Mouse (Mus musculus): Measurements from ENCODE around the gene Patl2. TPM values are rescaled to one million over a fixed set of nuclear protein-coding genes. Genes with fewer than 3 reads are reported as not detected.
A peak's percentile ranks its signal among the peaks of the same experiment; 100 is the strongest.

The Patl2 gene
- polyA plus RNA-seq, 1 experiment from 2014 or later = not detected

- Histone ChIP-seq H3K9ac (replicated peaks; ENCODE audit: low read depth) (no peak overlapping the region), H3K36me3 (ENCODE audit: insufficient read depth, low read length) (no peaks in the 10 kb centered on the region; the same call in 1 of the 2 replicates), H3K27me3 (replicated peaks; ENCODE audit: insufficient read depth, low read length) (no peaks in the 10 kb centered on the region), H3K4me2 (replicated peaks; ENCODE audit: low read depth, low read length) (no peak overlapping the region), H3K4me3 (ENCODE audit: low read depth, low read length) (no peak overlapping the region), H3K9me3 (ENCODE audit: low read length) (no peaks in the 10 kb centered on the region), H3K27ac (ENCODE audit: low read length) (no peak overlapping the region), H3K4me1 (ENCODE audit: insufficient read depth, low read depth, low read length) (no peaks in the 10 kb centered on the region; the same call in 1 of the 2 replicates)
- no peak for DNase-seq (ENCODE audit: low spot score)
- ATAC-seq = no peak
- WGBS = 81% methylated on average over 3 of the region's 3 CpGs
- TF ChIP-seq CTCF (IDR thresholded peaks at IDR 0.05) (no peak), EP300 (IDR thresholded peaks at IDR 0.05) (no peak)
Observed at GRCm38 (mm10) chr2:122149716-122150115, 36.3 kb downstream of the Patl2 start.

- no peaks in the 10 kb centered on the region for H3K27me3 ChIP-seq (replicated peaks; ENCODE audit: insufficient read depth, low read length)
- no peaks in the 10 kb centered on the region for H3K9me3 ChIP-seq (ENCODE audit: low read length)
- H3K27ac ChIP-seq (ENCODE audit: low read length) = no peak overlapping the region
- TF ChIP-seq CTCF (IDR thresholded peaks at IDR 0.05) (no peak), EP300 (IDR thresholded peaks at IDR 0.05) (no peak)
- H3K36me3 ChIP-seq (ENCODE audit: insufficient read depth, low read length) = no peaks in the 10 kb centered on the region; the same call in 1 of the 2 replicates
- 92% methylated on average over 6 of the region's 6 CpGs for WGBS
- ATAC-seq (no peak), DNase-seq (ENCODE audit: low spot score) (no peak)
- H3K4me1 ChIP-seq (ENCODE audit: insufficient read depth, low read depth, low read length) = no peaks in the 10 kb centered on the region; the same call in 1 of the 2 replicates
- no peak overlapping the region for H3K4me3 ChIP-seq (ENCODE audit: low read depth, low read length)
- H3K4me2 ChIP-seq (replicated peaks; ENCODE audit: low read depth, low read length) = peak overlapping the region; percentile 74
- H3K9ac ChIP-seq (replicated peaks; ENCODE audit: low read depth) = no peak overlapping the region
Observed at GRCm38 (mm10) chr2:122149316-122149715, 36.7 kb downstream of the Patl2 start.

- ATAC-seq = 0 out of 2 replicates have a peak, but pooled peaks have one; percentile 11
- DNase-seq (ENCODE audit: low spot score) = peak; percentile 78
- Histone ChIP-seq H3K9ac (replicated peaks; ENCODE audit: low read depth) (peak overlapping the region; percentile 73), H3K27ac (ENCODE audit: low read length) (peak overlapping the region; percentile 87), H3K27me3 (replicated peaks; ENCODE audit: insufficient read depth, low read length) (no peaks in the 10 kb centered on the region), H3K36me3 (ENCODE audit: insufficient read depth, low read length) (no peaks in the 10 kb centered on the region; the same call in 1 of the 2 replicates), H3K9me3 (ENCODE audit: low read length) (no peaks in the 10 kb centered on the region), H3K4me3 (ENCODE audit: low read depth, low read length) (peak overlapping the region; percentile 79), H3K4me1 (ENCODE audit: insufficient read depth, low read depth, low read length) (no peaks in the 10 kb centered on the region; the same call in 1 of the 2 replicates), H3K4me2 (replicated peaks; ENCODE audit: low read depth, low read length) (peak overlapping the region; percentile 74)
- TF ChIP-seq CTCF (IDR thresholded peaks at IDR 0.05) (no peak), EP300 (IDR thresholded peaks at IDR 0.05) (no peak)
- WGBS = 10% methylated on average over 18 of the region's 18 CpGs
Observed at GRCm38 (mm10) chr2:122148242-122148917, 37.6 kb downstream of the Patl2 start.

GRCm38 (mm10) chr2:122147508-122148241, 38.3 kb downstream of the Patl2 start, which contains the start of gene B2m:
Gene B2m (plus strand): TSS chr2:122147686.
- DNase-seq (ENCODE audit: low spot score) = peak; percentile 99
- H3K4me2 ChIP-seq (replicated peaks; ENCODE audit: low read depth, low read length) = peak within 1 kb of the TSS; percentile 74
- 0% methylated on average over 40 of the region's 40 CpGs for WGBS
- no peaks in the 10 kb centered on the region for H3K9me3 ChIP-seq (ENCODE audit: low read length)
- H3K4me1 ChIP-seq (ENCODE audit: insufficient read depth, low read depth, low read length) = no peaks in the 10 kb centered on the region; the same call in 1 of the 2 replicates
- ATAC-seq = peak; percentile 98
- peak within 1 kb of the TSS; percentile 87 for H3K27ac ChIP-seq (ENCODE audit: low read length)
- H3K4me3 ChIP-seq (ENCODE audit: low read depth, low read length) = peak within 1 kb of the TSS; percentile 79
- TF ChIP-seq EP300 (IDR thresholded peaks at IDR 0.05) = 0 out of 2 replicates have a peak, but pooled peaks have one; percentile 14
- TF ChIP-seq CTCF (IDR thresholded peaks at IDR 0.05) = no peak
- no peaks in the 10 kb centered on the region for H3K27me3 ChIP-seq (replicated peaks; ENCODE audit: insufficient read depth, low read length)
- H3K36me3 ChIP-seq (ENCODE audit: insufficient read depth, low read length) = no peaks in the 10 kb centered on the region; the same call in 1 of the 2 replicates
- peak within 1 kb of the TSS; percentile 73 for H3K9ac ChIP-seq (replicated peaks; ENCODE audit: low read depth)

GRCm38 (mm10) chr2:122146687-122147086, 39.3 kb downstream of the Patl2 start:
- Histone ChIP-seq H3K36me3 (ENCODE audit: insufficient read depth, low read length) (no peaks in the 10 kb centered on the region; the same call in 1 of the 2 replicates), H3K9ac (replicated peaks; ENCODE audit: low read depth) (no peak overlapping the region), H3K9me3 (ENCODE audit: low read length) (no peaks in the 10 kb centered on the region), H3K4me2 (replicated peaks; ENCODE audit: low read depth, low read length) (no peak overlapping the region; the same call in 1 of the 2 replicates), H3K27ac (ENCODE audit: low read length) (peak overlapping the region; percentile 63), H3K4me3 (ENCODE audit: low read depth, low read length) (no peak overlapping the region), H3K27me3 (replicated peaks; ENCODE audit: insufficient read depth, low read length) (no peaks in the 10 kb centered on the region), H3K4me1 (ENCODE audit: insufficient read depth, low read depth, low read length) (no peaks in the 10 kb centered on the region; the same call in 1 of the 2 replicates)
- TF ChIP-seq EP300 (IDR thresholded peaks at IDR 0.05) = no peak
- no peak for TF ChIP-seq CTCF (IDR thresholded peaks at IDR 0.05)
- 70% methylated on average over 6 of the region's 6 CpGs for WGBS
- no peak for ATAC-seq
- DNase-seq (ENCODE audit: low spot score) = no peak

GRCm38 (mm10) chr2:122145756-122146155, 40.2 kb downstream of the Patl2 start:
- H3K27ac ChIP-seq (ENCODE audit: low read length) = no peak overlapping the region
- H3K9ac ChIP-seq (replicated peaks; ENCODE audit: low read depth) = no peak overlapping the region
- H3K4me2 ChIP-seq (replicated peaks; ENCODE audit: low read depth, low read length) = no peak overlapping the region
- no peaks in the 10 kb centered on the region for H3K9me3 ChIP-seq (ENCODE audit: low read length)
- no peak for TF ChIP-seq CTCF (IDR thresholded peaks at IDR 0.05)
- no peaks in the 10 kb centered on the region; the same call in 1 of the 2 replicates for H3K4me1 ChIP-seq (ENCODE audit: insufficient read depth, low read depth, low read length)
- no peak for DNase-seq (ENCODE audit: low spot score)
- H3K36me3 ChIP-seq (ENCODE audit: insufficient read depth, low read length) = no peaks in the 10 kb centered on the region; the same call in 1 of the 2 replicates
- no peaks in the 10 kb centered on the region for H3K27me3 ChIP-seq (replicated peaks; ENCODE audit: insufficient read depth, low read length)
- H3K4me3 ChIP-seq (ENCODE audit: low read depth, low read length) = no peak overlapping the region
- 55% methylated on average over 4 of the region's 4 CpGs for WGBS
- ATAC-seq = no peak
